Mouse (Mus musculus) adrenal gland, postnatal 14 days (tissue): ENCODE measurements around the gene Lsm7. TPM values are rescaled to one million over a fixed set of nuclear protein-coding genes. Genes with fewer than 3 reads are reported as not detected.
A peak's percentile ranks its signal among the peaks of the same experiment; 100 is the strongest.

Experiments used
- DNase-seq: peaks from one replicate; pipeline ENCODE4 v3.0.0; 2021; ENCODE audit warnings: mixed read lengths
- long read RNA-seq, 2 experiments: library from polyadenylated mRNA; stranded (forward); transcript quantifications; one replicate each; pipeline ENCODE4 v2.0.0; 2021
- total RNA-seq: library from RNA; stranded (reverse); gene quantifications from 2 replicates; pipeline ENCODE4 v1.2.3, GENCODE M21; 2021

Gene Lsm7
- 35.1 and 43.3 TPM in 2 replicates for total RNA-seq
- long read RNA-seq, experiment 1, transcript Lsm7-201 (4 exons, 468 nt): major isoform, 43 of 73 reads
- long read RNA-seq, experiment 1, partial matches to known transcripts: 17 of 73 reads
- long read RNA-seq, experiment 1, other reads (novel, unspliced or antisense): 5 of 73 reads
- long read RNA-seq, experiment 2, transcript Lsm7-201 (4 exons, 468 nt): major isoform, 42 of 78 reads
- long read RNA-seq, experiment 2, partial matches to known transcripts: 0 of 78 reads
- long read RNA-seq, experiment 2, other reads (novel, unspliced or antisense): 29 of 78 reads

DNA sequence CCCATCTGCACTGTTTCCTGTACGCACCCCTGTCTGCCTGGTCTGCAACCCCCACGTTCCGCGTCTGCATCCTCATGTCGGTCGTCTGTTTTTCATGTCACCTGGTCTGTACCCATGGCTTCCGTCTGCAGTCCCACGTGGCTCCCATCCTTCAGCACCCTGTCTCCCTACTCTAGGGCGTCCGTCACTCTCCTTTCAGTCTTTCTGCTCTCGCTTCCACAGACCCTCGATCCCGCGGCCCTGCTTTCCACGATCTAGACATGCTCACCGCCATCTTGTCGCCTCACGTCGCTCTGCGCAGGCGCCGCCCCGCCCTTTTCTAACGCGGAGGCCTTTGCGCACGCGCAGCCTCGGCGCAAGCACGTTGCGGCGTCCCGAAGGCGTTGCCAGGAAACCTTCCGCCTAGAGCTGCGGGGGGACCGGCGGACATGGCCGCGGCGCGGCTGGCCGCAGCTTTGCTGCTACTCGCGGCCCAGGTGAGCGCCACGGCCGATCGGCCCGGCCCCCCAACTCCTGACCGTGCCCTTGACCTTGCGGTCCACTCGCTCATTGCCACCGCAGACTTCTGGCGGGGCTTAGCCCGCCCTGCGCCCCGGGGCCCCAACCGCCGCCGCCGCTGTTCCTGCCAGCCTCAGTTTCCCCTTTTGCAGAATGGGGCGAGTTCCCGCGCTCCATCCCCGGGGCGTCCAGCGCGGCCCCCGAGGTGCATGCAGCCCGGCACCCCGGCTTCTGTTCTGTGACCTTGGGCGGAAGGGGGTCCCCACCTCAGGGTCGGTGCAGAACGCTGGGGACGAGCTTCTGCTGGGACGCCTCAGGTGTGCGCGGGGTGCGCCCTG, at the start of gene Lsm7, which contains the start of gene Sppl2b:
Gene Lsm7 (minus strand): TSS at position 297 of the 836 bp plus-strand sequence.
Gene Sppl2b (plus strand): TSS at position 363 of the 836 bp plus-strand sequence.
- peak; percentile 98 for DNase-seq

DNA sequence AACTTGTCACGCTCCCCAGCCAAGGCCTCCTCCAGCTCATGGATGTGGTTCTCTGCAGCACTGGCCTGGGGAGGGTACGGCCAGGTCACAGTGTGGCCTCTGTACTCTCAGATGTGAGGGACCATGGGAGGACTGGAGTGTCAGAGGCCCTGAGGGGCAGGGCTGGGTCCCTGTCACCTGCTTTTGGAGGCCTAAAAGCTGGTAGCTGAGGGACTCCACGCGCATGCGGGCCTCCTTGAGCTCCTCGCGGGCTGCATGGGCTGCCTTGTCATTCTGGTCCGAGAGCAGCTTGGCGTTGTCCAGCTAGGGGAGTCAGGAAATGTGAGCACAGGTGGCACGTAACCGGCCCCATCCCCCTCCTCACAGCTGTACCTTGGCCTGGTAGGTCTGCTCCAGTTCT, 49.7 kb upstream of the Lsm7 start:
- no peak for DNase-seq

DNA sequence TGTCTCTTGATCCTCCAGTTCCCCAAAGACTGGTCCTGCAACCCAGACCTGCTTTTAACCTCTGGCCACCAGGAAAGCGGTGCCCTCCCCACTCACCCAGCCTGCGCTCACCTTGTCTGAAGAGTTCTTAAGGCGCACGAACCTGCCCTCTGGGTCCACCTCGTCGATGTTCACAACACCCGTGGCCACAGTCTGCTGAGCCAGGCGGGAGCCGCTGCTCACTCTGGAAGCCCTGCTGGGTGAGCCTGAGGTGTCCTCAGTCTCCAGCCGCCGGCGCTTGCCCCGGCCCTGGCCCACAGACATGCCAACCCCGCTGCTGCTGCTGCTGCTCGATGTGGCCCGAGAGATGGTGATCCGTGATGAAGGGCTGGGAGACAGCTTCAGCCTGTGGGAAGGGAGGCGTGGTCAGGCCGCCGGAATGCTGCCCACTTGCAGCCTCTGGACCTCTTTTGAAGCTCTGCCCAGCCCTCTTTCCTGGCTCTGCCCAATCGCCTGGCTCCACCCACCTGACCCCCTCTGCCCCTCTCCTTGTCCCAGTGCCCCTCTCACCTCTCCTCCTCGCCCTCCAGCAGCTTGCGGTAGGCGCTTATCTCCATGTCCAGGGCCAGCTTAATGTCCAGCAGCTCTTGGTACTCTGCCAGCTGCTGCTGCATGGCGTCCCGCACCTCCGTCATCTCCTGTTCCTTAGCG, 49.1 kb upstream of the Lsm7 start:
- DNase-seq: peak; percentile 53

DNA sequence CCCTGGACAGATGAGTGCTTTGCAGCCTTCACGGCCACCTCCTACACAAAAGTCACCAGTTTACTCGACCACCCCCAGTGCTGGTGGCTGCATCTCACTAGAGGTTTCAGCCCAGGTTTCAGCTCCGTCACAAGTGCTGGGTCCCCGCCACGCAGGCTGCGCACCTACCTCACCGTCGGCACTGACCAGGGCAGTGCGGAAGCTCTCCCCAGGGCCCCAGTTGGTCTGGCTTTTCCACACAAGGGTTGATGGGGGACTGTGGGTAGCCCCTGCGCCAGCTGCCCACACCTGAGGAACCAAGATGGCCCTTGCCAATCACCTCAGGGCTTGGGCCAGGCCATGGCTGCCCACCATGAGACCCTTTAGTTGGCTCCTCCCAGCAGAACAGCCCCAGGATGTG, 48.3 kb upstream of the Lsm7 start:
- DNase-seq: no peak

DNA sequence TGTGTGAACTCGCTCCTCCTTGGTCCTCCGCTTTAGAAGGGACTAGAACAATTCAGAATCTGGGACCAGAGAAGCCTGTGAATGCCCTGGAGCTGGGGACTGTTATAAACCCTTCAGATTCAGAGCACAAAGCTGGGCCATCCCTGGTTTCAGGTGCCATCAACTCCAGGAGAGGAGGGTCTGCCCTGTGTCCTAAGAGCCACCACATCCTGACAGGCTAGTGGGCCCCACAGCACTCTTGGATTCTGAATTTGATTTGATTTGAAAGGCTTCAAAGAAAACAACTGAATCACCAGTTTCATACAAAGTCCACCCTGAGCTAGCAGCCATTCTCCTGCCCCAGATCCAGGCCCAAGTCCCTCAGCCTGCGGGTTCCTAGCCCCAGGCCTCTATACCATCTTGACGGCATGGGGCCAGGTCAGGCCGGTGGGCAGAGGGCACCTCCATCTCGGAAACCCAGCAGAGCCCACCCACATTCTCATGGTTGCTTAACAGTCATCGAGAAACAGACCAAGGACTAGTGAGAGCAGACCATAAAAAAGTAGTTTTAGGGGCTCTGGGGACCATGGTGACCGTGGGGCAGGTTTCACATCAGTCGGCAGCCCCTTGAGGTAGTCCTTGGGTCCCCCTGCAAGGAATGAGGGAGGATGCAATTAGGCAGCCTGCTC, 47.4 kb upstream of the Lsm7 start:
- no peak for DNase-seq

DNA sequence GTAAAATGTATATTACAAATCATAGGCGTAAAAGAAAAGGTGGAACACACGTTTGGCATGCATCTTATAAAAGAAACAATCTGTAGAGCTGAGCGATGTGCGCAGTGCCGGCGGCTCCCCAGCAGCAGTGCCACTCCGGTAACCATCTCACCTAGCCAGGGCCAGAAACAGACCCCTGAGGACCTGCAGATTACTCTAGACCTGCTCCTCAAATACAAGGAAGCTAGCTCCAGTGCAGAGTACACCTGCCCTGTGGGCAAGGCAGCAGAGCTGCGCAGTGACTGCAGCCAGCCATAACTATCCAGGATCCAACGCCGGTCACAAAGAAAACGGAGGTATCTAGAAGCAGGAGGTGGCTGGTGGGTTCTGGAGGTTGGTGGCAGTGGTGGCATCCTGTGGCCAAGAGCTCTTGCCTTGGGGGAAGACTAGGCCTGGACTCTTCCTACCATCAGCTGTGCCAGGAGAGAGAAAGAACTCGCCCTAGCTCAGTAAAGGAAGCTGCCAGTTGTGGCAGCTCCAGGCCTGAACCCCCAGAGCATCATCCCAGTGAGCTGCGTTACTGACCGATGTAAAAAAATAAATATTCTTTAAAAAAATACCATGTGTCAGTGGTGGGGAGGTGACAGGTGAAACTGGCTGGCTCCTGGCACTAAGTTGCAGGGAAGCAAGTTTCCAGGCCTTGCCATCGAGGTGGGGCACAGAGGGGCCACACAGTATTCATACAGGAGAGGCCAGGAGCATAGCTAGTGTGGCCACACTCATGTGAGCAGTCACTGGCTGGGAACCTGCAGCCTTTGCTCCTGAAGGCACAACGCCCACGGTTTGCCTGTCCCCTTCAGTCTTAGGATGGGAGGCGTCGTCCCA, 46.6 kb upstream of the Lsm7 start:
- DNase-seq: no peak

DNA sequence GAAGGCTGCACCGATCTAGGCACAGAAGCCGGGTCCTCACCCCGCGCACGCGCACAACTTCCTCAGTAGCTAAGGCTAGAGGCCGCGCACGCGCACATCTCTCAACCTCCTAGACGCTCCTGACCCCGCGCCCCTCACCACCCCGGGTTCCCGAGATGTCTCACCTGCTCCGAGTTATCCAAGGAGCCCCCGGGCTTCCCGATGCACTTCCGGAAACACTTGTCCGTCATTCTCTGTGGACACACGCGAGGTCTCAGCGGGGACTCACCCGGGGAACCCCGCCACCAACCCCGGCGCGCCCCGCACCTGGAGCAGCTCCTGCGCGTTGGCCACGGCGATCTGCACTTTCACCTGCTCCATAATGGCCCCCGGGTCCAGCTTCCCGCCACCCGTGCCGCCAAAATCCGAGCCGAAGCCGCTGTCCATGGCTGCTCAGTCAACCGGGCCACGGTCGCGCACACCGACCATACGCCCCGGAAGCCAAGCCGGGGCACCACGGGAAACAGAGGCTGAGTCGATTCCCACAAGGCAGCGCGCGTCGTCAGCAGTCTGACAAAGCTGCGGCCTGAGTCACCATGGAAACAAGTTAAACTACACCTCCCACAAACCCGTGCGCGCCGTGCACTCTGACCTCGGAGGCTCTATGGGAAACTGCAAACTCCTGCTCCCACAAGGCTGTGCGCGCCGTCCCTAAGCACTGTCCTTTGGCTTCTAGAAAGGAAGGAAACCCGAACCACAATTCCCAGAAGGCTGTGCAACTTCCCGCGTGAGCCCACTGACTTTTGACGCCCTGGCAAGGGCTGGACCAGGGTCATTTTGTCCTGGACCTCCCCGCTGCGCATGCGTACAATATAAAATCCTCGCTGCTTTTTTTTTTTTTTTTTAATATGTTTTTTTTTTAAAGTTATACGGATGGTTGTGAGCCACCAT, 45.6 kb upstream of the Lsm7 start, which contains the start of gene Timm13:
Gene Timm13 (minus strand): TSS at position 652 of the 930 bp plus-strand sequence.
- peak; percentile 98 for DNase-seq

DNA sequence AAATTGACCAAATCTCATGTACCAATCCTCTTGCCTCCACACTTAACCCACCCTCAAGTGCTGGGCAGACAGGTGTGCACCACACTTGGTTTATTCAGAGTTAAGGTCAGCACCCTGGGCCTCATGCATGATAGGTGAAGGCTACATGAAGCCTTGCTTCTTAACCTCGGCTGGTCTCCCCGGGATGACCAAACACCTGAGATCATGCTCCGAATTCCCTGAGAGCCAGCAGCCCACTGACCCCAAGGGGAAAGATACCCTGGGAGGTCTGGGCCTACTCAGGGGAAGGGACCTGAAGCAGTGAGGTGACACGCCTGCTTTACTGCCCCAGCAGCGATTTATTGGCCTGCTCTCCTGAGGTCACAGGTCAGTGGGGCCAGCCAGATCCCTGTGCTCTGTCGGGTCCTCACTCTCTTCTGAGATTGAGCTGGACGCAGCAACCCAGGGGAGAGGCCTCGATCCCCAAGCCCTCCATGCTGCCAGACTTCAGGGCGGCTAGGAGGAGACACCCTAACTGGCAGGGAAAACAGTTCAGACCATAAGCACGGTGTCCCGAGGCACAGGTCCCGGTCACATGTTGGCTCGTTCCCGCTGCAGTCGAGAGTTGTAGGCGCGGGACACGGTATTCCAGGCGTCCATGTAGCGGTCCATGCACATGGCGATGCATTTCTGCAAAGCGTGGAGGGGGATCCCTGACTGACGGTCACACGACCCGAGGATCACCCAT, 44.7 kb upstream of the Lsm7 start:
- DNase-seq: no peak

DNA sequence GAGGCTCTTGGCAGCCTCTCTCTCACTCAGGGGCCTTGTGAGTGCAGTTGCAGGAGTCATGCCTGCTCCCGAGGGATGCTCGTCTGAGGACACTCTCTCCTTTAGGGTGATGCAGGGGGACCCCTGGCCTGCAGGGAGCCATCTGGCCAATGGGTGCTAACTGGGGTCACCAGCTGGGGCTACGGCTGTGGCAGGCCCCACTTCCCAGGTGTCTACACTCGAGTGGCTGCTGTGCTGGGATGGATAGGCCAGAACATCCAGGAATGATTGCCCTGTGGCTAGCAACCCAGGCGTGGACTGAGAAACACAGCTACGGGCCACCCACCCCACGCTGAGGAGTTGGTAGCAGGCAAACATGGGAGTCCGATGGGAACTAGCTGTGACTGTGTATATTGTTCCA, 44.1 kb upstream of the Lsm7 start:
- DNase-seq: no peak

DNA sequence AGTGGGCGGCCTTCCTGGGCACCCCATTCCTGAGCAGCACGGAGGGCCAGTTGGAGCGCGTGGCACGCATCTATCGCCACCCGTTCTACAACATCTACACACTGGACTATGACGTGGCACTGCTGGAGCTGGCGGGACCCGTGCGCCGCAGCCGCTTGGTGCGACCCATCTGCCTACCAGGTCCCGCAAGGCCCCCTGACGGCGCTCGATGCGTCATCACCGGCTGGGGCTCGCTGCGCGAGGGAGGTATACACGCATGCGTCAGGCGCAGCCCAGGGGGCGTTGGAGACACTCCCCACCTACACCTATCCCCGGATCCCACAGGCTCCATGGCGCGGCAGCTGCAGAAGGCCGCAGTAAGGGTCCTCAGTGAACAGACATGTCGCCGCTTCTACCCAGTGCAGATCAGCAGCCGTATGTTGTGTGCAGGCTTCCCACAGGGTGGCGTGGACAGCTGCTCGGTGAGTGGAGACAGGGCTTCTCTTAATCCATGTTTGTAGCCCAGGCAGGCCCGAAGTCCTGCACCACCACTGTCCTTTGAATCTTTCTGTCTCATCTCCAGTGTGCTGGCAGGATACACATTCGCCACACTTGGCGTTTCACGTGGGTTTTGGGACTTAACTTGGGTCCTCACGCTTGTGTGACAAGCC, 43.0 kb upstream of the Lsm7 start:
- peak; percentile 57 for DNase-seq

DNA sequence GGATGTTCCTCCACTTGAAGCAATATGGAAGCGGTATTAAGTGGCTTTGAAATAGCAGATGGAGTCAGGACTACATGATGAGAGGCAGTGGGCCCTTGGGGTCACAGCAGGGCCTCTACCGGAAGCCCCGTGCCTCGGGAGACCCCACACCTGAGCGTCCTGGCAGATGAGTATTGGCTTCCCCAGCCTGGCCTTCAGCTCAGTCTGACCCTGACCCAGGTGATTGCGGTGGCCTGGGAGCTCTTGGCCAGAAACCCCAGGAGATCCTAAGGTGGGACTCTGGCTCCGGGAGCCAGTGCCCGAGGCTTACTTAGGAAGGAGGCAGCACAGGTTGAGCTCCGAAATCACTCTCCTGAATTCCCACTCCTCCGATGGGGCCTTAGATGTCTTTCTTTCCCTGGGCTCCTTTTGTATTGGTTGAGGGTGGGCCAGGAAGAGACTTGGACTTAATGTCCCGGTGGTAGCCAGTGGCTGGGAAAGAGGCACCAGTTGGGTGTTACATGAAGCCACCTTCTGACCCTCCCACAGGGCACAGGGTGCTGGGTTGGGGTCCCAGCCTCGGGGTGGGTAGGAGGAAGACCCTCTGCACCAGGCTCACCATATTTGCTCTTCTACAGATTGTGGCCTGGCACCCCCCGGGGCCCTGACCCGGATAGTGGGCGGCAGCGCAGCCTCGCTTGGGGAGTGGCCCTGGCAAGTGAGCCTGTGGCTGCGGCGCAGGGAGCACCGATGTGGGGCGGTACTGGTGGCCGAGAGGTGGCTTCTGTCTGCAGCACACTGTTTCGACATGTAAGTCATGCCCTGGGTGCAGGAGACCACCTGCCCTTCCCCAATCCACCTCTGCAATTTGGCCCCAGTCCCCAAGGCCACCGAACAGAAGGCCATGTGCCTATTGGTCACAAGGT, 41.8 kb upstream of the Lsm7 start:
- peak; percentile 41 for DNase-seq

DNA sequence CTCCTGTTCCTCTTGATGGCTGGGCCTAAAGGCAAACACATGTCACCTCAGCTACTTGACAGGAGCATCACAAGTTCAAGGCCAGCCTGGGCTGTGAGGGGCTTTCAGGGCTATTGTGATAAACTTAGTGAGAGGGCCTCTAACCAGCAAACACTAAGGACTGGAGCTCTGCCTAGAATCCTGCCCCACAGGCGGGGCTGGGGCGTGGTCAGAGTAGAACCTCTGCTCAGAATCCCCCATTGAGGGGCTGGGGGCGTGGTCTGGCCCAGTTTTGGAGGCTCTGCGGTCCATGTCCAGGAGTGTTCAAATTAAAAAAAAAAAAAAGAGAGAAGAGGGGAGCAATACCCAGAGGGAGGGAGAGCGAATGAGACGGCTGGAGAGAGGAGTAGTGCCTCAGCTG, 40.7 kb upstream of the Lsm7 start:
- no peak for DNase-seq

DNA sequence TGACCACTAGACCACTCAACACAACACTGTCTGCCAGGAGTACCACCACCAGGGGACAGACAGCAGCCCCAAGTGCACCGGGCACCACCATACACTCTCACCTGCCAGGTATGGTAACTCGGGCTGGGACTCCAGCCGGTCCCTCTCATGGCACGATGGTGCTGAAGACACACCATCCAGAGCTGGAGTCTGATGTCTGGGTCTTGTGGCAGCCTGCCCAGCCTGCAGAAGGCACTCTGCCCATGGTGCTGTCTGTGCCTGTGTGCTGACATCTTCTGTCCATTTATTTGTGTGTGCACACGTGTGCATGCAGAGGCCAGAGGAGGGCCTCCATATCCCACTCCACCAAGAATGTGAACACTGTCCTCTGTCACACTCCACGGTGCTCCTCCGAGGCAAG, 40.1 kb upstream of the Lsm7 start:
- DNase-seq: no peak

DNA sequence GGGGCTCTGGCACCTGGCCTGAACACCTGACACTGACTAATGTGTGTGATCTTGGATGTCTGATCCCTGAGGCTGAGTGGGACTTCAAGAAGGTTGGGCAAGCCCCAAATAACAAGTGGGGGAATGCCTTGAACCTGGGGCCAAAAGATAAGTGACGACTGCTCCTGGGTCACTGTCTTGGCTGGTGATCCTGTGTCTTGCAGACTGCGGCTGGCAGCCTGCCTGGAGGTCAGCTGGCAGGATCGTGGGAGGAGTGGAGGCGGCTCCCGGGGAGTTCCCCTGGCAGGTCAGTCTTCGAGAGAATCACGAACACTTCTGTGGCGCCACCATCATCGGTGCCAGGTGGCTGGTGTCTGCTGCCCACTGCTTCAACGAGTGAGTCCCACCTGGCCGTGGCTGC, 32.2 kb upstream of the Lsm7 start:
- DNase-seq: peak; percentile 91

DNA sequence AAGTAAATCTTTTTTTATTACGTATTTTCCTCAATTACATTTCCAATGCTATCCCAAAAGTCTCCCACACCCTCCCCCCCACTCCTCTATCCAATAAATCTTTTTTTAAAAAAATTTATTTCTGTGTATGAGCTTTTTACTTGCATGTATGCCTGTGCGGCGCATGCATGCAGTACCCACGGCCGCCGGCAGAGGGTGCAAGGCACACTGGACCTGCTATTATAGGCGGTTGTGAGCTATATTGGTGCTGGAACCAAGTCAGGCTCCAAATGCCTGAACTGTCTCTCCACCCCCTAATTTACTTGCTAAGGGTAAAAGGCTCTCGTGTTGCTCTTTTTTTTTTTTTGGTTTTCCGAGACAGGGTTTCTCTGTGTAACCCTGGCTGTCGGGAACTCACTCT, 26.3 kb upstream of the Lsm7 start:
- peak; percentile 84 for DNase-seq

DNA sequence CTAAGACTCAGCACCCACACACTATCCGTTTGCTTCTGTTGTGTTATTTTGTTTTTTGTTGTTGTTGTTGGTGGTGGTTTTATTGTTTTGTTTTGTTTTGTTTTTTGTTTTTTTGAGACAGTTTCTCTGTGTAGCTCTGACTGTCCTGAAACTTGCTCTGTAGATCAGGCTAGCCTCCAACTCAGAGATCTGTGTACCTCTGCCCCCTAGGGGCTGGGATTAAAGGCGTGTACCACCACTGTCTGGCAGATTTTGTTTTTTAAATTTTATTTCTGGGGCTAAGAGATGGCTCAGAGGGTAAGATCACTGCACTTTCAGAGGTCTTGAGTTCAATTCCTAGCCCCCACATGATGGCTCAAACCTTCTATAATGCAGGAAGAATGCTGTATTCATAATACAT, 25.9 kb upstream of the Lsm7 start:
- no peak for DNase-seq

DNA sequence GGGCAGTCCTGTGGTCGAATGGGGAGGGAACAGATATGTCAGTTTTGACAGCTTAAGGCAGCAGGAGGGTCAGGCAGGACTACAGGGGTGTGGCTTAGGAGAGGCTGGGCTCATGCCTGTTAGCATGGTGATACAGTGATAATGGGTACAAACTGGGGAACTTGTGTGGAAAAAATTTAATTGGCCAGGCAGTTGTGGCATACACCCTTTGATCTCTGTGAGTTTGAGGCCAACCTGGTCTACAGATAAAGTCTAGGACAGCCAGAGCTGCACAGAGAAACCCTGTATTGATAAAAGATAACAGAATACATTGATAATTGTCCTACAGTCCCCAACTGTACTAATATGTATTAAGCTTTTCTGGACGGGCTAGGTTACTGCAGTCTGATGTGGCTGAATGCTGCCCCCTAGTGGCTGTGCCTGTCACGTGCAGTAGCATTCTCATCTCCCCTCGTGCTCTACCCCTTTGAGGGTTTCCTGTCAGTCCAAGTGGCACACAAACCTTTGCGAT, 25.2 kb upstream of the Lsm7 start:
- DNase-seq: peak; percentile 87

DNA sequence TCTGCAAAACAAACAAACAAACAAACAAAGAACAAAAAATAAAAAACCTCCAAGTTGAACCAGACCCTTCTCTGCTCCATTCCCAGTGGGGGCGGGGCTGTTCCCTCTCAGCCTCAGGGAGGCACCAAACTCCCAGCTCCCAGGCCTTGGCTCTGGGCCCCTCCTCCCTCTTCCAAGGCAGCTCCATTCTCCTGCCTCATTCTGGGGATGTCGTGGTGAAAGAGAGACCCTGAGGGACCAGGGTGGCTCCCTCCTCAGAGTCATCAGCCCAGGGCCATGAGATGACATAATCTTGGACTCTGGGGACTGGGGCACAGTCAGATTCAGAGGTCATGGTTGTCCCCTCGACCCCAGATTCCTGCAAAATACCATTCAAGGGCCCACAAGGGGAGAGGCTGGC, 21.6 kb upstream of the Lsm7 start:
- DNase-seq: peak; percentile 60
